Mouse (Mus musculus) embryo, embryonic 11.5 days (tissue): Measurements from ENCODE around the gene Erh.

Experiments
- DNase-seq: peaks from one replicate; pipeline ENCODE4 v3.0.0-alpha.2; 2012; ENCODE audit warnings: low read depth, low spot score

The Erh gene

DNA sequence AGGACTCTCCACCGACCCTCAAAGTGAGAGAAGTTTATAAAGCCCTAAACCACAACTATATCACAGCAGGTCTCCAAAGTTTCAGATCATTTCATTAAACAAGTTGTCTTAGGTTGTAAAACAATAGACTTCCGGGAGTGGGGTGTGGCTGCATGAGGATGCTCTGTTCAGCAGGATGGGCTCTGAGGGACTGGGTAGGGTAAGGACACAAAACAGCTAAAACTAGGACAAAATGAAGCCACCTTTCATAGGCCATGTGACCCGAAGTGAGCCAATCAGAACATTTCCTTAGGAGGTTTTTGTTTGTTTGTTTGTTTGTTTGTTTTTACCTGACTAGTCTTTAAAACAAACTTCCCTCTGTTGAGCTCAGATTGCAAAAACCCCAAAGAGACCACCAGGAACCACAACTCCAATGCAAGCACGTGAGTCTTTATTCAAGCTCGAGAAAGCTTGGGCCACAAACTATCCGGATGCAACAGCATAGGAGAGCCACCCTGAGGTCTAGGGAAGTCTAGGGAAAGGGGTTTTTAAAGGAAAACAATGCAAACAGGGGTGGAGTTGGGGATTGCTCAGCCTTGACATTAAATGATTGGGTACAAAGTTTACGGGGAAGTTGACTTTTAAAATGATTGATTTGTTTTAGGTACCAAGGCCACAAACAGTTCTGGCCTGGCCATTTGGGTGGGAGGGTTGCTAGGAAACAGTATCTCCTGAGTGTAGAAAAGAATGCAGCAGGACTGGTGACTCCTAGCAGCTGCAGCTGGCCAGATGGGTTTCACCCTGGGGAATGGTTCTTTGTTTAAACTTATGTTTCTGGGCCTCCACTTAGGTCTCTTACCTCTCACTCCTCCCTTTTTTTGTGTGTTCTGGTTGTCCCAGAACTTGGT, 28.5 kb downstream of the Erh start:
- DNase-seq = no peak

GRCm38 (mm10) chr12:80612113-80612791, 31.9 kb downstream of the Erh start:
- DNase-seq = no peak

DNA sequence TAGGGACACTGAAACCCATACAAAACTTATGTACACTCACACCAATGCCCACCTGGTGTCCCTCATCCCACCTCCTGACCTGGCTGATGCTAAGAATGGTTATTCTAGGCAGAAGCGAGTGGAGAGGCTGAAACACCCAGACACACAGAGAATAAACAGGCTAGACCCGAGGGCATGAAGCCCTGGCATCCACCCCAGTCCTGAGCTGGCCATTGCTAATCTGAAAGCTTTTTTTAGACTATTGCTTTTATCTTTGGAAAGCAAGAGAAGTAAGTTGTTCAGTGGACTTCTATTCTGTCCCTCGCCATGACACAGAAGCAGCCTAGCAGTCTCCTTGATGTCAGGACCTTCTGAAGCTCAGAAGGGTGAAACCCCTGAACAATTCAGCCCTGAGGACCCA, 34.2 kb downstream of the Erh start:
- no peak for DNase-seq

- no peak for DNase-seq
Measured at GRCm38 (mm10) chr12:80608576-80608975, 35.6 kb downstream of the Erh start.

DNA sequence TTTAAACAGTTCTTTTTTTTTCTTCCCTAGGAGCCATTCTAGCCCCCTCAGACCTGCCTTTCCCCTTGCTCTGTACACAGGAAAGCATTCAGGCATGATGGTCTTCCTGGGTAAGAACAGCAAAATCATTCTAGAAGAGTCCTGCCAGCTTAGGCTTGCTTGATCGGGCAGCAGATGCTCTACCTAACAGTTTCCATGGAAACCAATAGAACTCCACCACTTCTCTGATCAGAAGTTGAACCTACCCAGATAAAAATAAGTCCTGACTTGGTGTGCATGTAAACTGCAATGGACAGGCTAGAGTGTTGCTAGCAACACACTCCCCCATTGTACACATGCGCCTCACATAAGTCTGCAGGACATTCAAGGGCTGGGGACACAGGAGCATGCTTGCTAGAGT, 39.9 kb downstream of the Erh start:
- no peak for DNase-seq

GRCm38 (mm10) chr12:80603566-80603965, 40.6 kb downstream of the Erh start:
- no peak for DNase-seq

- no peak for DNase-seq
Measured at GRCm38 (mm10) chr12:80602432-80602831, 41.7 kb downstream of the Erh start.

DNA sequence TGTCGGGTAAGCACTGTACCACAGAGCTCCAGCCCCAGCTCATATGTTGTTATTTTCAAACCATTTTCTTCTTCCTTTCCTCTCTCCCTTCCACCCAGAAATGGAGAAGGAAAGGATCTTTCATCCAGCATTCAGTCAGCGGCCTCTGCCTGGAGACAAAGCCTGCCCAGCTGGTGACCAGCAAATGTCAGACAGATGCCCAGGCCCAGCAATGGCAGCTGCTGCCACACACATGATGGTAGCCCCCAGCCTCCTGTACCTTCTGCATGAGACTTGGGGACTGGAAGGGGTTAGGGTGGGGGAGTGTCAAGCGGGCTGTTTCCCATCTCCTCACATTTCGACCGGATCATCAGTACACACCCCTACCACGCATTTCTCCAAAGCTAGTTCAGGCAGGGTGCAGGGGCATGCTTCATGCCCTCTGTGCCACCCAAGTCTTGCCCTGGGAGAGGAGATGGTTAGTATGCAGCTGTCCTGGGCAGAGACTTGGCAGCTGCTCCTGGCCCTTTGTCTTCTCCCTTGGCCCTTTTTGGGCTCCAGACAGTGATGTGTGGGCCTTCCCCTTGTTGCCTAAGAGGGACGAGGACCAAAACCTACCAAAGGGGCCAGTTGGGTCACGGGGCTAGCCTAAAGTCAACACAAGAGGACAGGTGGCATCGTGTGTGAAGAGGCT, 42.4 kb downstream of the Erh start:
- DNase-seq = no peak

GRCm38 (mm10) chr12:80598756-80599155, 45.4 kb downstream of the Erh start:
- no peak for DNase-seq

GRCm38 (mm10) chr12:80598236-80598635, 45.9 kb downstream of the Erh start:
- DNase-seq = no peak

- no peak for DNase-seq
Measured at GRCm38 (mm10) chr12:80595968-80596367, 48.2 kb downstream of the Erh start.

GRCm38 (mm10) chr12:80595566-80595965, 48.6 kb downstream of the Erh start:
- DNase-seq = no peak

DNA sequence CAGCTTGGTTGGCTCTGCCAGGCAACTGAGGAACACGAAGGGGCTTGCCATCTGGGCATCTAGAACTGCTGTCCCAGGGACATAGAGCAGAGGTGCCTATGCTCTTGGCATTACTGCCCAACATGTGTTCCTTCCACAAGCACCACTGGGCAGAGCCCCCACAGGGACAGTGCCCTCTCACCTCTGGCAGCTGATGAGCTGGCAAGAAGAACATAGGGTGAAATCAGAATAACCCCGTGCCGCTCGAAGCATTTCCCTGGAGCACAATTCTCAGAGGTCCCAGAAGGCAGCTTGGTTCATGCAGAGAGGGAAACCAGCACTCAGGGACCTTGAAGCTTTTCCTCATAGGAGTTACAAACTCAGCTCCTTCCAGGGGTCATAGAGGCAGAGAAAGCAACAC, 49.4 kb downstream of the Erh start:
- no peak for DNase-seq

DNA sequence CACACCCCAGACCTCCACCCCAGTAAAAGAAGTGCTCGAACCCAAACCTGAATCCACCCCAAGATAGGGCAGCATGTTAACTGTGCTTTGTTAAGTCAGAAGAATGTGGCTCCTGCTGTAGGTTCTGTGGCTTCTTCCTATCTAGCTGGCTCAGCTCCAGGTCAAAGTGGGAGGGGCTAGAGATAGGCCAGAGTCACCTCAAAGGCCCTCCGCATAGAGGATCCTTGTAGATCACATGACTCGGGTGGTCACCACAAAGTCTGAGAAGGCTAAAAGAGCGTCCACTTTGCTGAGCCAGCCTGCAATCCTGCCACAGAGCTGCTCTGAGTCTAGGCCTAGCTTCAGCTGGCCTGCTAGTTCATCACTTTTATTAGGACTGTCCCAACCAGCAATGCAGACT, 50.0 kb downstream of the Erh start:
- DNase-seq = no peak

DNA sequence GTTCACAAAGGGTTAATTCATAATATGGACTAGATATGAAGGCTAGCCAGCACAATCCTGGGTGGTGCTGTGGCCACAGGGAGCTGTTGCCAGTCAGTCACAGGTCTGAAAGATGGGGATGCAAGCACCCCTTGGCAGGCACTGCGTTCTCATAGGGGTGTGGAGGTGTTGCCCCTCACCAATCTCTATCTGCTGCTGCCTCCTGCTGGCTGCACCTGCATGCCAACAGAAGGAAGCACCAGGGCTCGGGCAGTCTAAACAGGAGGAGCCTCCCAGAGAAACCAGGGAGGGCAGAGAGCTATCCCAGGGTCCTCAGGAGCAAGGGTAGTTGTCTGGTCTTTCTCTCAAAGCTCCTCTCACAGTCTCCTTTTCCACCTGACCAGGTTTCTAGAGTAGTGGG, 59.2 kb downstream of the Erh start:
- DNase-seq = no peak
